Mouse (Mus musculus): Measurements from ENCODE around the gene Tgm5.
"Not testable (repeated sequence)": the region's sequence is repeated elsewhere in the genome, so short reads cannot be mapped to it uniquely, and the experiment has no call there.

The Tgm5 gene

GRCm38 (mm10) chr2:121085480-121086185, at the start of gene Tgm5:
Gene Tgm5 (minus strand): TSS chr2:121085841.
- DNase-seq: peak; percentile 74 to 76

DNA sequence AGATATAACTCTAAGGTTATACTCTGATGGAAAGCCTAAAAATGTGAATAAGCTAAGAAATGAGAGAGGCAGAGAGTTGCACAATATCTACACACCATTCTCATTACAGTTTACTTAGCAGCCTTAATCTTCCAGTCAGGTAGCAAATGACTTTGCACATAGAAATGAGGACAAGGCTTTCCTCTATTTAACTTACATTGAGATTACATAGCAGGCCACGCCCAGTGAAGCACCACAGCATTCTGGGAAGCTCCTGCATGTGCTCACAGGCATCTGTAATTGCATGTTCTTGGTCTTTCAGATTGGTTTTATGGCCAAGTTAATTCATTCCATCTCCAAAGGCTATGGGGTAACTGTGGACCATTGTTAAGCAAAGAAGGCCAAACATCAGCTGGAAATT, 47.2 kb upstream of the Tgm5 start:
- DNase-seq: no peak

DNA sequence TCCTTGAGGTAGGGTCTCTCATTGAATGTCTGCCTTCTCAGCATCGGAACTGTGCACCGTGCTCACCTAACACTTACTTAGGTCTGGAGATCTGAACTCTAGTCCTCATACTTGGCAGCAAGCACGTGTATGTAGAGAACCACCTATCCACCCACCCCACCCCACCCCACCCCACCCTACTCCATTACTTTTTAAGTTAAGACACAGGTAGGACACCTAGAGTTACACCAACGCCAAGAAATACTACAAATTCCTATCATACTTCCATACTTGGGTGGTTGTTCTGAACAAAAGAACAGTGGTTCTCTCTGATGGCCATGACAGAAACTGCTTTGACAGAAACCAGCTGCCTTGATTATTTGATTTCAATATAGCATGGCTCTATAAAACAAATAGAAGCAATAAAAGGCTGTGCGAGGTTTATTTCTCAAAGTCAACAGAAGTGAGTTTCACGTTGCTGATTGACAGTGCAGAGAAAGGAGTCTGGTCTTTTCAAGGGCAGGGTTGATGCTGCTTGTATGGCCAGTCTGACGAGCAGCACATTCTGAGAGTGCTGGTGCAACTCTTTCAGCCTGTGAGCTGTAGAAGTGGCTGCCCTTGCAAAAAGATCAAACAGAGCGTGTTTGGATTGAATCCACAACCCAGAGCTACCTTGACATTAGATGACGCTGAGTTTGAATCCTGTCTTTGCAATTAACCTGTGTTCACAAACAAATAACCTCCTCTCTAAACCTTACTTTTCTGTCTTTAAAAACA, 43.4 kb upstream of the Tgm5 start:
- DNase-seq: no peak

DNA sequence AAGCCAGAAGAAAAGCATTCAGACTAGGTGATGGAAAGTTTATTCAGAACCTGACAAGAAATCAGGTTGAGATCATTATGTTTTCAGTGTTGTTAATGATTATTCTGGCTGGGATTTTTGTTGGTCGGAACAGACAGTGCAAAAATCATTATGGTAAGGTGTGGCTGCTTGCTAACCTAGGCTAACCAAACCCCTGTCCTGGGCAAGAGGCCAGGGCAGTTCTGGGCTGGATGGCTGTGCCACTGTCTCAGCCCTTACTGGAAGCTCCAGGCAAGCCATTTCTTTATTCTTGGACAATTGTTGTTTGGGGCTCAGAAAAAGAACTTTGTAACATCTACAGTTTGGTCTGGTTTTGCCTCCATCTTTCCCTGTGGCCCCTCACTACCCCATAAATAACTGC, 41.9 kb upstream of the Tgm5 start:
- no peak for DNase-seq

GRCm38 (mm10) chr2:121126302-121126701, 40.7 kb upstream of the Tgm5 start:
- DNase-seq: not testable (repeated sequence)

- no peak for DNase-seq
Measured at GRCm38 (mm10) chr2:121119260-121119659, 33.6 kb upstream of the Tgm5 start.

GRCm38 (mm10) chr2:121115418-121115817, 29.8 kb upstream of the Tgm5 start:
- DNase-seq: no peak

DNA sequence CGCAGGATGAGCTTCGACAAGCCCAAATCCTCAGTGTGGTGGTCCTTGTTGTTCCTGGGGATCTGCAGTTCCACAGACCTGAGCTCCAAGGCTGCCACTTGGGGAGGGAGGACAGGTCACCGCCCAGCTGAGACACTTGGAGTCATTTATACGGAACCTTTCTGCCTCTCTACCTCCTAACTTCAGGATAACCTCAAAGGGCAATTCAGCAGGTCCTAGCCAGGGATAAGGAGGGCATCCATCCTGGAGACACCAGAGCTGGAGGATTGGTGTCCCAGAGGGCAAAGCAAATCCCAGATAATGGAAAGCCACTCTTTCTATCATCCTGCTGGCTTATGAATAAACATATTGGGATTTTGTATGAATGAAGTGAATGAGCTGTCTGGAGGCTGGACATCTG, 24.1 kb upstream of the Tgm5 start, which contains the start of gene Tgm7:
Gene Tgm7, minus strand, starts transcription at position 101 of the 400 bp plus-strand sequence.
- no peak for DNase-seq

GRCm38 (mm10) chr2:121105940-121106339, 20.3 kb upstream of the Tgm5 start:
- no peak for DNase-seq

DNA sequence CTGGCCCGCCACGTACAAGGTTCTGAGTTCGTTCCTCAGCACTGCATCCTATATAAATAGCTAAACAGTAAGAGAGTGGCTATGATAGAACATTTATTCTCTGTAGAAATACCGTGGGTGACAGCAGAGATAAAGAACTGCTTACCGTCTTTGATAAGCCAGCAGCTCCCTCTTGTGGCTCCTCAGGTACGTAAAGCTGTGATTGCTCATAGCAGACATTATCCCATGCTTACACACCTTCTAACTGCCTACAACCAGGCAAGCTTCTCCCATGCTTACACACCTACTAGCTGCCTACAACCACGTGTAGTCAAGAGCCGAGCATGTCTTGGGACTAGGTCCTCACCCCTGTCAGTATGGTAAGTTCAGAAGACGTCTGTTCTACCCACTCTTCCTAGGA, 16.4 kb upstream of the Tgm5 start:
- peak; percentile 76 to 88 for DNase-seq

- DNase-seq: no peak
Measured at GRCm38 (mm10) chr2:121089751-121090150, 4.1 kb upstream of the Tgm5 start.

- no peak for DNase-seq
Measured at GRCm38 (mm10) chr2:121088507-121088906, 2.9 kb upstream of the Tgm5 start.

DNA sequence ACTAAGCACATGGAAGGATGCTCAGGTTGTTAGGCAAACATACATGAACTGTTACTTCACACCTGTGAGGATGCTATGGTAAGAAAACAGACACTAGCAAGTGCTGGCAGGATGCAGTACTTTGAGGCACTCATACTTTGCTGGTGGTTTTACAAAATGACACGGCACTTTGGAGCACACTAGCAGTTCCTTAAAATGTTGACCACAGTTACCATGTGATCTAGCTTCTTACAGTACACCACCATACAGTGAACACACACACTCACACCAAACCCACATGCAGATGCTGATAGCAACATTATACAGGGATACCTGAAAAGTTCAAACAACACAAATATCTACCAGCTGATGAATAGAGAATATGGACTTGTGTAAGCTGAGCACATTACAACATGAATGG, 3.0 kb downstream of the Tgm5 start:
- no peak for DNase-seq

DNA sequence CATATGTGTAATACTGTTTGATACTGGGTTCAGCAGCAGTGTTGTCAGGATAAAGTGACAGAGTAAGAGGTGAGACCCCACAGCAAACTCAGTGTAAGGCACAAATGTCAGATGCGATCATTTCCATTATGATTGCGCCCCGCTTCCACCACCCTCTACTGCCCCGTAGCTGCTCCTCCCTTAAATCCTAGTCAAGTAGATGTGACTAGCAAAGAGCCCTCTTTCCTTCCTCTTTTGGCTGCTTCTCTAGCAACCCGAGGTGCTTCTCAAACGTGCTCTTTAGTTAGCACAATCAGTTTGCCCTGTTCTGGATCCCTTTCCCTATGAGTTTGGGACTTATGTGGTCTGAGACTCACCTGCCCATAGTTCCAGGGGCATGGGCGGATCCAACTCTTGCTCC, 10.9 kb downstream of the Tgm5 start:
- no peak for DNase-seq

- DNase-seq: no peak
Measured at GRCm38 (mm10) chr2:121071871-121072270, 13.8 kb downstream of the Tgm5 start.

GRCm38 (mm10) chr2:121069506-121069905, 16.1 kb downstream of the Tgm5 start:
- DNase-seq: no peak

DNA sequence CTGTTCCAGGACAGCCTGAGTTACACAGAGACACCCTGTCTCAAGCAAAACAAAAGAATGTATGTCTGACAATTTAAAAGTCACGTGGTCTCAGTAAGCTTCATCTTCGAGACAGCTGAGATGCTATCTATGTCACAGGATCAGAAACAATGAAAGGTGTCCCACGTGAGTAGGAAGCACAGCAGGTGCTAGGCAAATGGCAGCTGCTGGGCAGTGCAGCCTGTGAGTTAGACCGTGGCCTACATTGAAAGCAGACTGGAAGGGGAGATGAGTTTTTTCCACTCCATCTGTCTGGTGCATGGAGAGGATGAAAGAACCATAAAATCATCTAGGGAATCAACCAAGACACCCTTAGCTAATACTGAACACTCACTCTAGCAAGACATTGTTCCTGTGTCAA, 18.5 kb downstream of the Tgm5 start:
- DNase-seq: no peak

- no peak for DNase-seq
Measured at GRCm38 (mm10) chr2:121061315-121061714, 24.3 kb downstream of the Tgm5 start.

GRCm38 (mm10) chr2:121057997-121058396, 27.6 kb downstream of the Tgm5 start:
- no peak for DNase-seq

DNA sequence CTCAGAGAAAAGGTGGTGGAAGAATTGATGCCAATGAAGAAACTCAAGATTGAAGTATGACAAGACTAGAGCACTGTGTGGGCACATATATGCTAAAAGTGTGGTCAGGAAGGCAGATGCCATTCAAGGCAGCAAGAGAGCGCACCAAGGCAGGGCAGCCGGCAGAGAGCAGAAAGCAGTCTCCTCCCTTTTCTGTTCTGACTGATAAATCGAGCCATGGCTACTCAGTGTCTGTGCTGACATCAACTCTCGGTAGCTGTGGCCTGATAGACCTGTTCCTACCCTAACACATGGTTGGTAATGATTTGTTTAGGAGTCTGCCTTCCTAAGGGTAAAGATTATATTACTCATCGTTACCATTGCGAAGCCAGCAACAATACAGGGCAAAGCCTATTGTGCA, 29.7 kb downstream of the Tgm5 start:
- DNase-seq: no peak

DNA sequence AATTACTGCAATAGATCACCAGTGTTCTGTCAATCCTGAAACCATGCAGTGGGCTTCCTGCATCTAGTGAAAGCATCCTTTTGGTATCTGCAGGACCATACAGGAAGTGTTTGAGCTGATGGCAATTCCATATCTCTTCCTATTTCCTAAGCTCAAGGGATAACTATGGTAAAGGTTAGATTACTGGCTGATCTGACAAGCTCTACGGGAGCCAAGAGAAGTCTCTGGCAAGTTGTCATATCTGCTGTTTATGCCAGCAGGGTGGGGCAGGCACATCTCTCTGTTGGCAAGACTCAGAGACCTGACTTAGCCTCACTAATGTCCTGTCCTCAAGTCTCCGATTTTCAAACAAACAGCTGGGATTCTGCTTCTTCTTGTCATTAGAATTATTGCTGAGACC, 31.6 kb downstream of the Tgm5 start:
- DNase-seq: peak; percentile 48 to 55

- DNase-seq: no peak
Measured at GRCm38 (mm10) chr2:121052176-121052575, 33.5 kb downstream of the Tgm5 start.

DNA sequence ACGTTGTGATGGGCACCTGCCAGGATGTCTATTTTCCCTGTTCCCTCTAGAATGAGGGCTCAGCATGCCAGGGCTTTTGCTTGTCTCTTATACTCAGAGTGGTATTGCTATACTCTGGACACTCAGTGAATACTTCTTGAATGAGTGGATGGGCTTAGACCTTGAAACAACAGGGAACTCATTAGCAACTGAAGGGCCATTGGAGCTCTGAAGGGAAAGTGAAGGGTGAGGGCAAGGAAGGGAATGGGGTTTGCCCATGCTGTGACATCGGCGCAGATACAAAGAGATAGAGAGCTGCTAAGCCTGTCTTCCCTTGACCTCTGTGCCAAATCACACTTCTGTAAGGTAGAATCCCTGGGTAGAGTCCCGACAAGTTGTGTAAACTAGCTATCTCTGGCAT, 40.0 kb downstream of the Tgm5 start:
- no peak for DNase-seq

GRCm38 (mm10) chr2:121041098-121041497, 44.5 kb downstream of the Tgm5 start:
- DNase-seq: peak; percentile 54 to 73
